Mouse (Mus musculus): Measurements from ENCODE around the gene Slc6a13.

- TF ChIP-seq CTCF (IDR thresholded peaks at IDR 0.05; ENCODE audit: low read depth, low read length) (no peak), POLR2A (IDR thresholded peaks at IDR 0.05; ENCODE audit: insufficient read depth, low read length) (no peak)
Measured at GRCm38 (mm10) chr6:121385397-121385796, 85.4 kb downstream of the Slc6a13 start.

Measured in ES-Bruce4 (cell line).